Mouse (Mus musculus) ovary, postnatal 36 days (tissue): ENCODE data around the gene Gm42906.

ENCODE experiments used
- DNase-seq: peaks from one replicate; pipeline ENCODE4 v3.0.0; 2022; ENCODE audit warnings: low spot score, mixed read lengths

Gene Gm42906

GRCm38 (mm10) chr5:151394690-151395089 lies 33.3 kb downstream of the Gm42906 start:
- no peak for DNase-seq

GRCm38 (mm10) chr5:151393821-151394662 lies 33.9 kb downstream of the Gm42906 start:
- DNase-seq = no peak

- DNase-seq = no peak
Measured at GRCm38 (mm10) chr5:151389827-151390226, 38.1 kb downstream of the Gm42906 start.

- DNase-seq = no peak
Measured at GRCm38 (mm10) chr5:151379896-151380295, 48.1 kb downstream of the Gm42906 start.

GRCm38 (mm10) chr5:151379210-151379609 lies 48.8 kb downstream of the Gm42906 start:
- no peak for DNase-seq

GRCm38 (mm10) chr5:151376931-151377330 lies 51.0 kb downstream of the Gm42906 start:
- DNase-seq = no peak

- no peak for DNase-seq
Measured at GRCm38 (mm10) chr5:151374825-151375224, 53.1 kb downstream of the Gm42906 start.

- no peak for DNase-seq
Measured at GRCm38 (mm10) chr5:151371130-151371529, 56.8 kb downstream of the Gm42906 start.

- no peak for DNase-seq
Measured at GRCm38 (mm10) chr5:151369306-151369721, 58.6 kb downstream of the Gm42906 start.

- peak; percentile 100 for DNase-seq
Measured at GRCm38 (mm10) chr5:151368395-151369190, 59.4 kb downstream of the Gm42906 start.

- peak; percentile 58 for DNase-seq
Measured at GRCm38 (mm10) chr5:151367881-151368394, 60.0 kb downstream of the Gm42906 start.

- no peak for DNase-seq
Measured at GRCm38 (mm10) chr5:151367317-151367716, 60.6 kb downstream of the Gm42906 start.

- DNase-seq = no peak
Measured at GRCm38 (mm10) chr5:151363343-151364000, 64.5 kb downstream of the Gm42906 start.

GRCm38 (mm10) chr5:151349616-151350015 lies 78.3 kb downstream of the Gm42906 start:
- no peak for DNase-seq

GRCm38 (mm10) chr5:151348418-151348817 lies 79.5 kb downstream of the Gm42906 start:
- no peak for DNase-seq

GRCm38 (mm10) chr5:151346626-151347025 lies 81.3 kb downstream of the Gm42906 start:
- peak; percentile 43 for DNase-seq

- DNase-seq = no peak
Measured at GRCm38 (mm10) chr5:151344737-151345136, 83.2 kb downstream of the Gm42906 start.

- DNase-seq = no peak
Measured at GRCm38 (mm10) chr5:151333686-151334085, 94.3 kb downstream of the Gm42906 start.

GRCm38 (mm10) chr5:151333191-151333594 lies 94.8 kb downstream of the Gm42906 start:
- DNase-seq = no peak

- no peak for DNase-seq
Measured at GRCm38 (mm10) chr5:151315804-151316597, 112.0 kb downstream of the Gm42906 start.

GRCm38 (mm10) chr5:151300286-151300685 lies 127.7 kb downstream of the Gm42906 start:
- no peak for DNase-seq
